Mouse (Mus musculus): ENCODE results near the gene Mrps36. TPM values are rescaled to one million over a fixed set of nuclear protein-coding genes. Genes with fewer than 3 reads are reported as not detected.

Mrps36 gene
- polyA plus RNA-seq, 1 experiment from 2014 or later: 171 TPM

- 0 out of 2 replicates have a peak, but pooled peaks cover 3% of the 10 kb centered on the region for H3K4me1 ChIP-seq (ENCODE audit: control insufficient read depth, insufficient read depth, low read length)
- peak overlapping the region; percentile 71 for H3K4me2 ChIP-seq (replicated peaks; ENCODE audit: low read depth, low read length)
- 11% methylated on average over 8 of the region's 8 CpGs for WGBS
- 0 out of 2 replicates have a peak overlapping the region, but pooled peaks have one; percentile 18 for H3K9ac ChIP-seq (replicated peaks; ENCODE audit: low read depth, low read length)
- H3K27ac ChIP-seq (ENCODE audit: low read length): peak overlapping the region; percentile 23; the same call in 1 of the 2 replicates
- H3K27me3 ChIP-seq (ENCODE audit: control insufficient read depth, insufficient read depth, low read length): no peaks in the 10 kb centered on the region
- no peak for ATAC-seq (ENCODE audit: insufficient number of reproducible peaks, insufficient read depth, low FRiP score, low read depth)
- peaks cover 9% of the 10 kb centered on the region for H3K36me3 ChIP-seq (ENCODE audit: control insufficient read depth, insufficient read depth, low read length)
- H3K4me3 ChIP-seq (ENCODE audit: low read depth, low read length): peak overlapping the region; percentile 75
- no peaks in the 10 kb centered on the region for H3K9me3 ChIP-seq (ENCODE audit: control insufficient read depth, low read depth, low read length)
Measured at GRCm38 (mm10) chr13:100776056-100776419, 31.6 kb upstream of the Mrps36 start.

GRCm38 (mm10) chr13:100775252-100776055, 31.0 kb upstream of the Mrps36 start, which contains the start of gene Cenph:
Gene Cenph, minus strand, starts transcription at chr13:100775899.
- WGBS: under 1% methylated on average over 46 of the region's 46 CpGs
- Histone ChIP-seq H3K4me1 (ENCODE audit: control insufficient read depth, insufficient read depth, low read length) (0 out of 2 replicates have a peak, but pooled peaks cover 3% of the 10 kb centered on the region), H3K4me3 (ENCODE audit: low read depth, low read length) (peak within 1 kb of the TSS; percentile 75), H3K9ac (replicated peaks; ENCODE audit: low read depth, low read length) (peak within 1 kb of the TSS; percentile 58), H3K27me3 (ENCODE audit: control insufficient read depth, insufficient read depth, low read length) (no peaks in the 10 kb centered on the region), H3K27ac (ENCODE audit: low read length) (peak within 1 kb of the TSS; percentile 23; the same call in 1 of the 2 replicates), H3K36me3 (ENCODE audit: control insufficient read depth, insufficient read depth, low read length) (peaks cover 13% of the 10 kb centered on the region), H3K9me3 (ENCODE audit: control insufficient read depth, low read depth, low read length) (no peaks in the 10 kb centered on the region), H3K4me2 (replicated peaks; ENCODE audit: low read depth, low read length) (peak within 1 kb of the TSS; percentile 71)
- ATAC-seq (ENCODE audit: insufficient number of reproducible peaks, insufficient read depth, low FRiP score, low read depth): peak; percentile 89

- Histone ChIP-seq H3K27me3 (ENCODE audit: control insufficient read depth, insufficient read depth, low read length) (no peaks in the 10 kb centered on the region), H3K4me2 (replicated peaks; ENCODE audit: low read depth, low read length) (peak overlapping the region; percentile 71), H3K9me3 (ENCODE audit: control insufficient read depth, low read depth, low read length) (no peaks in the 10 kb centered on the region), H3K27ac (ENCODE audit: low read length) (no peak overlapping the region), H3K4me3 (ENCODE audit: low read depth, low read length) (peak overlapping the region; percentile 75), H3K36me3 (ENCODE audit: control insufficient read depth, insufficient read depth, low read length) (peaks cover 13% of the 10 kb centered on the region), H3K9ac (replicated peaks; ENCODE audit: low read depth, low read length) (peak overlapping the region; percentile 58; the same call in 1 of the 2 replicates), H3K4me1 (ENCODE audit: control insufficient read depth, insufficient read depth, low read length) (0 out of 2 replicates have a peak, but pooled peaks cover 3% of the 10 kb centered on the region)
- ATAC-seq (ENCODE audit: insufficient number of reproducible peaks, insufficient read depth, low FRiP score, low read depth): no peak
Measured at GRCm38 (mm10) chr13:100774704-100775103, 30.2 kb upstream of the Mrps36 start.

- Histone ChIP-seq H3K4me1 (ENCODE audit: control insufficient read depth, insufficient read depth, low read length) (no peaks in the 10 kb centered on the region), H3K4me3 (ENCODE audit: low read depth, low read length) (no peak overlapping the region), H3K27ac (ENCODE audit: low read length) (no peak overlapping the region), H3K9ac (replicated peaks; ENCODE audit: low read depth, low read length) (no peak overlapping the region), H3K36me3 (ENCODE audit: control insufficient read depth, insufficient read depth, low read length) (peaks cover 10% of the 10 kb centered on the region; the same call in 1 of the 2 replicates), H3K27me3 (ENCODE audit: control insufficient read depth, insufficient read depth, low read length) (no peaks in the 10 kb centered on the region), H3K4me2 (replicated peaks; ENCODE audit: low read depth, low read length) (no peak overlapping the region), H3K9me3 (ENCODE audit: control insufficient read depth, low read depth, low read length) (no peaks in the 10 kb centered on the region)
- ATAC-seq (ENCODE audit: insufficient number of reproducible peaks, insufficient read depth, low FRiP score, low read depth): no peak
- 86% methylated on average over 2 of the region's 2 CpGs for WGBS
Measured at GRCm38 (mm10) chr13:100755329-100755728, 10.9 kb upstream of the Mrps36 start.

- H3K4me2 ChIP-seq (replicated peaks; ENCODE audit: low read depth, low read length): no peak overlapping the region
- H3K27ac ChIP-seq (ENCODE audit: low read length): no peak overlapping the region
- no peak overlapping the region for H3K4me3 ChIP-seq (ENCODE audit: low read depth, low read length)
- 65% methylated on average over 4 of the region's 4 CpGs for WGBS
- H3K36me3 ChIP-seq (ENCODE audit: control insufficient read depth, insufficient read depth, low read length): no peaks in the 10 kb centered on the region
- H3K4me1 ChIP-seq (ENCODE audit: control insufficient read depth, insufficient read depth, low read length): no peaks in the 10 kb centered on the region
- H3K27me3 ChIP-seq (ENCODE audit: control insufficient read depth, insufficient read depth, low read length): no peaks in the 10 kb centered on the region
- H3K9ac ChIP-seq (replicated peaks; ENCODE audit: low read depth, low read length): no peak overlapping the region
- no peak for ATAC-seq (ENCODE audit: insufficient number of reproducible peaks, insufficient read depth, low FRiP score, low read depth)
- no peaks in the 10 kb centered on the region for H3K9me3 ChIP-seq (ENCODE audit: control insufficient read depth, low read depth, low read length)
Measured at GRCm38 (mm10) chr13:100754186-100754585, 9.7 kb upstream of the Mrps36 start.

GRCm38 (mm10) chr13:100753011-100753410, 8.6 kb upstream of the Mrps36 start:
- Histone ChIP-seq H3K4me3 (ENCODE audit: low read depth, low read length) (no peak overlapping the region), H3K27me3 (ENCODE audit: control insufficient read depth, insufficient read depth, low read length) (no peaks in the 10 kb centered on the region), H3K9me3 (ENCODE audit: control insufficient read depth, low read depth, low read length) (no peaks in the 10 kb centered on the region), H3K9ac (replicated peaks; ENCODE audit: low read depth, low read length) (no peak overlapping the region), H3K27ac (ENCODE audit: low read length) (no peak overlapping the region), H3K4me2 (replicated peaks; ENCODE audit: low read depth, low read length) (no peak overlapping the region), H3K36me3 (ENCODE audit: control insufficient read depth, insufficient read depth, low read length) (no peaks in the 10 kb centered on the region), H3K4me1 (ENCODE audit: control insufficient read depth, insufficient read depth, low read length) (no peaks in the 10 kb centered on the region)
- ATAC-seq (ENCODE audit: insufficient number of reproducible peaks, insufficient read depth, low FRiP score, low read depth): no peak
- 80% methylated on average over 6 of the region's 6 CpGs for WGBS

- 86% methylated on average over 8 of the region's 8 CpGs for WGBS
- Histone ChIP-seq H3K9ac (replicated peaks; ENCODE audit: low read depth, low read length) (no peak overlapping the region), H3K4me2 (replicated peaks; ENCODE audit: low read depth, low read length) (no peak overlapping the region), H3K4me3 (ENCODE audit: low read depth, low read length) (no peak overlapping the region), H3K9me3 (ENCODE audit: control insufficient read depth, low read depth, low read length) (no peaks in the 10 kb centered on the region), H3K27ac (ENCODE audit: low read length) (no peak overlapping the region), H3K36me3 (ENCODE audit: control insufficient read depth, insufficient read depth, low read length) (no peaks in the 10 kb centered on the region), H3K4me1 (ENCODE audit: control insufficient read depth, insufficient read depth, low read length) (no peaks in the 10 kb centered on the region), H3K27me3 (ENCODE audit: control insufficient read depth, insufficient read depth, low read length) (no peaks in the 10 kb centered on the region)
- ATAC-seq (ENCODE audit: insufficient number of reproducible peaks, insufficient read depth, low FRiP score, low read depth): no peak
Measured at GRCm38 (mm10) chr13:100752529-100752928, 8.1 kb upstream of the Mrps36 start.

GRCm38 (mm10) chr13:100751402-100751801, 6.9 kb upstream of the Mrps36 start:
- no peaks in the 10 kb centered on the region for H3K4me1 ChIP-seq (ENCODE audit: control insufficient read depth, insufficient read depth, low read length)
- H3K9ac ChIP-seq (replicated peaks; ENCODE audit: low read depth, low read length): no peak overlapping the region
- ATAC-seq (ENCODE audit: insufficient number of reproducible peaks, insufficient read depth, low FRiP score, low read depth): no peak
- H3K9me3 ChIP-seq (ENCODE audit: control insufficient read depth, low read depth, low read length): no peaks in the 10 kb centered on the region
- no peak overlapping the region for H3K27ac ChIP-seq (ENCODE audit: low read length)
- no peak overlapping the region for H3K4me3 ChIP-seq (ENCODE audit: low read depth, low read length)
- no peak overlapping the region for H3K4me2 ChIP-seq (replicated peaks; ENCODE audit: low read depth, low read length)
- 85% methylated on average over 3 of the region's 3 CpGs for WGBS
- no peaks in the 10 kb centered on the region for H3K27me3 ChIP-seq (ENCODE audit: control insufficient read depth, insufficient read depth, low read length)
- no peaks in the 10 kb centered on the region for H3K36me3 ChIP-seq (ENCODE audit: control insufficient read depth, insufficient read depth, low read length)

Measured in stomach, embryonic 14.5 days (tissue).